Mouse (Mus musculus): Measurements from ENCODE around the gene 1700020L24Rik. TPM values are rescaled to one million over a fixed set of nuclear protein-coding genes. Genes with fewer than 3 reads are reported as not detected.

Gene 1700020L24Rik
- polyA plus RNA-seq, 1 experiment: 0.75 TPM

DNA sequence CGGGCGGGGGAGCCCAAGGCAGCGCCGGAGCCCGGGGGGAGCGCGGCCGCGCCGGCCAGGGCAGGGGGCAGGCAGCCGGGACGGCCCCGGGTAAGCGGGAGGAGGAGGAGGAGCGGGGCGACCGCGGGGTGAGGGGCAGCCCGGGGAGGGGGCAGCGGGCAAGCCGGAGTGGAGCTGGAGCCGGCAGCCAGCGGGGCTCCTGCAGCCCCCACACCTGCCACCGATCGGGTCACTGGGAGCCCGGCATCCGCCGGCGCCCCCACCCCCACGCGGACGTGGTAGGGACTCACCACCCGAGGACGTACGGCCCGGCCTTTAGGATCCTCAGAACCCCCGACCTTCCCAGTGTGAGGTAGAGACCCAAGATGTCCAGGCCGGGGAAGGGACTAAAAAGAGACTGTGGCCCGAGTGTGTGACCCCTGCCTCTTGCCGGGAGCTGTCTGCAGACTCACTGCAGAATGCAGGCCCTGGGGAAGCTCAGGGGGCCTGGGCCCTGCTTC is 27.6 kb upstream of the 1700020L24Rik start:
- H3K4me1 ChIP-seq (ENCODE audit: control insufficient read depth, insufficient read depth, low read length): peaks cover 16% of the 10 kb centered on the region
- peak overlapping the region; percentile 57 for H3K4me3 ChIP-seq (ENCODE audit: insufficient read depth, low read length)
- H3K27ac ChIP-seq (ENCODE audit: insufficient read depth, low read length): peak overlapping the region; percentile 63
- TF ChIP-seq POLR2A (IDR thresholded peaks at IDR 0.05; ENCODE audit: extremely low read depth, insufficient read depth, low read length) (no peak), CTCF (IDR thresholded peaks at IDR 0.05; ENCODE audit: extremely low read depth, insufficient read depth, low read length) (no peak)

- TF ChIP-seq CTCF (IDR thresholded peaks at IDR 0.05; ENCODE audit: extremely low read depth, insufficient read depth, low read length) (no peak), POLR2A (IDR thresholded peaks at IDR 0.05; ENCODE audit: extremely low read depth, insufficient read depth, low read length) (no peak)
- Histone ChIP-seq H3K27ac (ENCODE audit: insufficient read depth, low read length) (peak overlapping the region; percentile 63; the same call in 1 of the 2 replicates), H3K4me3 (ENCODE audit: insufficient read depth, low read length) (peak overlapping the region; percentile 57), H3K4me1 (ENCODE audit: control insufficient read depth, insufficient read depth, low read length) (peaks cover 16% of the 10 kb centered on the region)
Measured at GRCm38 (mm10) chr11:83410510-83410909, 27.0 kb upstream of the 1700020L24Rik start.

DNA sequence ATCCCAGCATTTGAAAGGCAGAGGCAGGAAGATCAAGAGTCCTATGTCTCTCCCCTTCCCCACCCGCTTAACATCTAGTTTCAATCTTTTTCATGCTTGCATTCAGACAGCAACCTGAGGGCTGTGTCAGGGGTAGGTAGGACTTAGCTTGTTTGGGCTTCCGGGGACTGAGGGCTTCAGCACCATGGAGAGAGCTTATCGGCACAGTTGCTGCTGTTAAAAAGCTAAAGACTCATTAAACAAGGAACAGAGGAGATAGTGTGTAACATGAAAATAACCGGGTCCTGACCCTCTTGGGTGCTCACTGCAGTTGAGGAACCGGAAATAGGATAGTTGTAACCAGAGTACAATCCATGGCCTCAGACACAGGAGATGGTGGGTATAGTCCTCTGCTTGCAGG is 20.4 kb upstream of the 1700020L24Rik start:
- peaks cover 11% of the 10 kb centered on the region for H3K4me1 ChIP-seq (ENCODE audit: control insufficient read depth, insufficient read depth, low read length)
- no peak overlapping the region for H3K27ac ChIP-seq (ENCODE audit: insufficient read depth, low read length)
- no peak for TF ChIP-seq CTCF (IDR thresholded peaks at IDR 0.05; ENCODE audit: extremely low read depth, insufficient read depth, low read length)
- H3K4me3 ChIP-seq (ENCODE audit: insufficient read depth, low read length): no peak overlapping the region

GRCm38 (mm10) chr11:83417708-83418107 is 19.8 kb upstream of the 1700020L24Rik start:
- no peak overlapping the region; the same call in 1 of the 2 replicates for H3K27ac ChIP-seq (ENCODE audit: insufficient read depth, low read length)
- peaks cover 9% of the 10 kb centered on the region for H3K4me1 ChIP-seq (ENCODE audit: control insufficient read depth, insufficient read depth, low read length)
- no peak for TF ChIP-seq POLR2A (IDR thresholded peaks at IDR 0.05; ENCODE audit: extremely low read depth, insufficient read depth, low read length)
- no peak for TF ChIP-seq CTCF (IDR thresholded peaks at IDR 0.05; ENCODE audit: extremely low read depth, insufficient read depth, low read length)
- H3K4me3 ChIP-seq (ENCODE audit: insufficient read depth, low read length): no peak overlapping the region

- H3K4me1 ChIP-seq (ENCODE audit: control insufficient read depth, insufficient read depth, low read length): peaks cover 6% of the 10 kb centered on the region
- no peak for TF ChIP-seq POLR2A (IDR thresholded peaks at IDR 0.05; ENCODE audit: extremely low read depth, insufficient read depth, low read length)
- TF ChIP-seq CTCF (IDR thresholded peaks at IDR 0.05; ENCODE audit: extremely low read depth, insufficient read depth, low read length): no peak
- H3K27ac ChIP-seq (ENCODE audit: insufficient read depth, low read length): no peak overlapping the region
- H3K4me3 ChIP-seq (ENCODE audit: insufficient read depth, low read length): peak overlapping the region; percentile 3; the same call in 1 of the 2 replicates
Measured at GRCm38 (mm10) chr11:83418566-83418965, 18.9 kb upstream of the 1700020L24Rik start.

DNA sequence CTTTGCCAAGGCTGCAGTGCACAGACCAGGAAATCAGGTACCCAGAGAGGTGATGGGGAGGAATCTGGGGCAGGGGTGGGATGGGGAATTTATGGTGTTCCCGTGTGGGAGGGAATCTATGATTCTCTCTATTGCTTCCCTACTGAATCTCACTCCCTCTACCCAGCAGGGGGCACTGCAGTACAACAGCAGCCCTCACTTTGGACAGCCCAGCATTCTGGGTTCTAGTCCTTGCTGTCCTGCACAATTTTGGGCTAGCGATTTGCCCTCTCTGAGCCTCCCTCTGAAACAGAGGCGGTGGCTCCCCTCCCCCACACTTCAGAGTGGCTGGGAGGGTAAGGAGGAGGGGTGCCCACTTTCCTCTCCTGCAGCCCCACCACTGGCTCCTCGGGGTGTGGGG is 17.1 kb upstream of the 1700020L24Rik start:
- no peak for TF ChIP-seq POLR2A (IDR thresholded peaks at IDR 0.05; ENCODE audit: extremely low read depth, insufficient read depth, low read length)
- peak; percentile 54 for TF ChIP-seq CTCF (IDR thresholded peaks at IDR 0.05; ENCODE audit: extremely low read depth, insufficient read depth, low read length)
- no peak overlapping the region for H3K4me3 ChIP-seq (ENCODE audit: insufficient read depth, low read length)
- peaks cover 3% of the 10 kb centered on the region for H3K4me1 ChIP-seq (ENCODE audit: control insufficient read depth, insufficient read depth, low read length)
- no peak overlapping the region for H3K27ac ChIP-seq (ENCODE audit: insufficient read depth, low read length)

GRCm38 (mm10) chr11:83421305-83421704 is 16.2 kb upstream of the 1700020L24Rik start:
- peaks cover 3% of the 10 kb centered on the region; the same call in 1 of the 2 replicates for H3K4me1 ChIP-seq (ENCODE audit: control insufficient read depth, insufficient read depth, low read length)

GRCm38 (mm10) chr11:83424681-83425080 is 12.8 kb upstream of the 1700020L24Rik start:
- Histone ChIP-seq H3K4me3 (ENCODE audit: insufficient read depth, low read length) (no peak overlapping the region), H3K4me1 (ENCODE audit: control insufficient read depth, insufficient read depth, low read length) (no peaks in the 10 kb centered on the region), H3K27ac (ENCODE audit: insufficient read depth, low read length) (no peak overlapping the region)
- TF ChIP-seq POLR2A (IDR thresholded peaks at IDR 0.05; ENCODE audit: extremely low read depth, insufficient read depth, low read length) (no peak), CTCF (IDR thresholded peaks at IDR 0.05; ENCODE audit: extremely low read depth, insufficient read depth, low read length) (peak; percentile 97)

More at GRCm38 (mm10) chr11:83421305-83421704, 16.2 kb upstream of the 1700020L24Rik start:
- no peak for TF ChIP-seq POLR2A (IDR thresholded peaks at IDR 0.05; ENCODE audit: extremely low read depth, insufficient read depth, low read length)
- no peak for TF ChIP-seq CTCF (IDR thresholded peaks at IDR 0.05; ENCODE audit: extremely low read depth, insufficient read depth, low read length)
- H3K27ac ChIP-seq (ENCODE audit: insufficient read depth, low read length): no peak overlapping the region
- H3K4me3 ChIP-seq (ENCODE audit: insufficient read depth, low read length): no peak overlapping the region

DNA sequence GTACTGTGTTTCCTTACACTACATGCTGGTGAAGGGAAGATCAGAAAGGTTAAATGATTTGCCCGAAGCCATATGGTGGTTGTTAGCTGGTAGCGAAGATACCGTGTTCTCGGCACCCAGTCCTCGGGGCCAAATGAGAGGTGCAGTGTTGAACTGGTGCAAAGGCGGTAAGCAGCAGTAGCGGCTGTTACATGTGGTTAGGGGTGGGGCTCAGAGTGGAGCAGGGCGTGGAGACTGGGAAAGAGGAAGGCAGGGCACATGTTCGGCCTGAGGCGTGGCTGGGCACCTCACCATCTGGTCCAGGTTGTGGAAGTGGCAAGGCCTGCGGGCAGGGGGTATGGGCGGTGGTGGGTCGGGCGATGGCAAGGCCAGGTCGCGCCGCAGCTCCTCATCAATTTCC is 10.5 kb upstream of the 1700020L24Rik start:
- TF ChIP-seq POLR2A (IDR thresholded peaks at IDR 0.05; ENCODE audit: extremely low read depth, insufficient read depth, low read length): no peak
- no peak for TF ChIP-seq CTCF (IDR thresholded peaks at IDR 0.05; ENCODE audit: extremely low read depth, insufficient read depth, low read length)

DNA sequence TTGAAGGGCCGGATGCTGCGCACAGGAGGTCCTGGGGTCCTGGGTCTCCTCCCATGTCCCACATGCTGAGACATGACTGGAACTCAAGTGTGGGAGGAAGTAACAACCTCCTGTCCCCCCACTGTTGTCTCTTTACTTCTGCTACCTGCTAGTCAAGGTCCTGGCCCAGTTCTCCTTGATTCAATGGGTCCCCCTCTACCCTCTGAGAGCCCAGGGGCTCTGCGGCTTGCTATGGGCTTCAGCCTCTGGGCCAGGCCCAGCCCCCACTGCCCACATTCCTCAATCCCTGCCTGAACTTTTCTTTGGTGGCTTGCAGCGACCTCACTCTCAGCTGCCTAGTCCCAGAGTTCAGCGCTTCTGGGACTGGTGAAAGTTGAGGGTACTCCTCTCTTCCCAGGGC is 8.1 kb upstream of the 1700020L24Rik start, which contains the start of gene Gas2l2:
Gene Gas2l2, minus strand, starts transcription at position 101 of the 400 bp plus-strand sequence.
- Histone ChIP-seq H3K4me3 (ENCODE audit: insufficient read depth, low read length) (no peak within 1 kb of the TSS), H3K4me1 (ENCODE audit: control insufficient read depth, insufficient read depth, low read length) (no peaks in the 10 kb centered on the region), H3K27ac (ENCODE audit: insufficient read depth, low read length) (no peak within 1 kb of the TSS)
- TF ChIP-seq CTCF (IDR thresholded peaks at IDR 0.05; ENCODE audit: extremely low read depth, insufficient read depth, low read length): no peak
- no peak for TF ChIP-seq POLR2A (IDR thresholded peaks at IDR 0.05; ENCODE audit: extremely low read depth, insufficient read depth, low read length)

More for the DNA sequence above, 10.5 kb upstream of the 1700020L24Rik start:
- H3K4me3 ChIP-seq (ENCODE audit: insufficient read depth, low read length): no peak overlapping the region
- H3K4me1 ChIP-seq (ENCODE audit: control insufficient read depth, insufficient read depth, low read length): no peaks in the 10 kb centered on the region
- H3K27ac ChIP-seq (ENCODE audit: insufficient read depth, low read length): no peak overlapping the region
